In genomic region chr1:59340814-59341588, GRCm38 (mm10) we compare ENCODE assay signal across 8 mouse cellular contexts.
A peak's percentile ranks its signal among the peaks of the same experiment; 100 is the strongest.
DNase-seq lines count a peak whose midpoint lies in the region; ATAC-seq and TF ChIP-seq lines count a peak whose summit lies in the region.

No protein-coding gene starts in this region.

- H3K27ac ChIP-seq in embryonic facial prominence, embryonic 14.5 days (replicated peaks; ENCODE audit: low read depth, low read length) = no peak overlapping the region
- H3K27ac ChIP-seq in intestine, postnatal 0 days (ENCODE audit: low read depth, low read length) = no peak overlapping the region
- no peak overlapping the region for H3K27ac ChIP-seq in stomach, embryonic 15.5 days

- H3K36me3 ChIP-seq in embryonic facial prominence, embryonic 14.5 days (ENCODE audit: control insufficient read depth, insufficient read depth, low read length) = no peaks in the 10 kb centered on the region
- H3K36me3 ChIP-seq in intestine, postnatal 0 days (ENCODE audit: control insufficient read depth, insufficient read depth) = no peaks in the 10 kb centered on the region
- H3K36me3 ChIP-seq in stomach, embryonic 15.5 days = no peaks in the 10 kb centered on the region

- no peak for TF ChIP-seq CTCF in intestine, postnatal 0 days (IDR thresholded peaks at IDR 0.05; ENCODE audit: low read depth)

- ATAC-seq in embryonic facial prominence, embryonic 14.5 days (ENCODE audit: low read depth) = peak; percentile 84
- no peak for ATAC-seq in intestine, postnatal 0 days
- ATAC-seq in stomach, embryonic 15.5 days (ENCODE audit: insufficient read depth, low FRiP score, low read depth) = peak; percentile 65; the same call in 1 of the 2 replicates
- ATAC-seq in activated CD4-positive, CD25-positive, alpha-beta regulatory T cell, adult 4 months = no peak

- H3K4me1 ChIP-seq in embryonic facial prominence, embryonic 14.5 days (ENCODE audit: control insufficient read depth, insufficient read depth, low read length) = peaks cover 12% of the 10 kb centered on the region
- H3K4me1 ChIP-seq in intestine, postnatal 0 days (replicated peaks; ENCODE audit: control insufficient read depth, insufficient read depth, low read length) = no peaks in the 10 kb centered on the region
- peaks cover 8% of the 10 kb centered on the region; the same call in 1 of the 2 replicates for H3K4me1 ChIP-seq in stomach, embryonic 15.5 days

- DNase-seq in cerebellum, adult 11 months = peak; percentile 23
- DNase-seq in cerebellum, adult 8-10 months = no peak
- DNase-seq in MN1 (ENCODE audit: low spot score) = peak; percentile 48
- DNase-seq in embryonic facial prominence, embryonic 14.5 days (ENCODE audit: low spot score) = peak; percentile 85
- no peak for DNase-seq in thymus, postnatal 4 days

- no peaks in the 10 kb centered on the region for H3K27me3 ChIP-seq in embryonic facial prominence, embryonic 14.5 days (replicated peaks; ENCODE audit: control insufficient read depth, insufficient read depth, low read length)
- H3K27me3 ChIP-seq in intestine, postnatal 0 days (replicated peaks; ENCODE audit: control insufficient read depth, insufficient read depth, low read length) = no peaks in the 10 kb centered on the region
- H3K27me3 ChIP-seq in stomach, embryonic 15.5 days (replicated peaks) = no peaks in the 10 kb centered on the region

- 7% methylated on average over 16 of the region's 16 CpGs for WGBS in embryonic facial prominence, embryonic 14.5 days
- 23% methylated on average over 16 of the region's 16 CpGs for WGBS in intestine, postnatal 0 days
- 13% methylated on average over 16 of the region's 16 CpGs for WGBS in stomach, embryonic 15.5 days

- no peak overlapping the region for H3K4me3 ChIP-seq in embryonic facial prominence, embryonic 14.5 days (ENCODE audit: low read depth, low read length)
- no peak overlapping the region for H3K4me3 ChIP-seq in intestine, postnatal 0 days (ENCODE audit: low read depth, low read length)
- no peak overlapping the region for H3K4me3 ChIP-seq in stomach, embryonic 15.5 days (replicated peaks)

- 0 out of 2 replicates have a peak, but pooled peaks cover 8% of the 10 kb centered on the region for H3K9me3 ChIP-seq in embryonic facial prominence, embryonic 14.5 days (ENCODE audit: control insufficient read depth, low read length)
- no peaks in the 10 kb centered on the region for H3K9me3 ChIP-seq in intestine, postnatal 0 days (ENCODE audit: control insufficient read depth)
- H3K9me3 ChIP-seq in stomach, embryonic 15.5 days = no peaks in the 10 kb centered on the region

- H3K9ac ChIP-seq in embryonic facial prominence, embryonic 14.5 days (ENCODE audit: low read depth, low read length) = no peak overlapping the region
- H3K9ac ChIP-seq in intestine, postnatal 0 days (ENCODE audit: low read depth, low read length) = no peak overlapping the region
- H3K9ac ChIP-seq in stomach, embryonic 15.5 days = no peak overlapping the region

- H3K4me2 ChIP-seq in embryonic facial prominence, embryonic 14.5 days (ENCODE audit: low read depth, low read length) = peak overlapping the region; percentile 32
- peak overlapping the region; percentile 21; the same call in 1 of the 2 replicates for H3K4me2 ChIP-seq in intestine, postnatal 0 days (replicated peaks; ENCODE audit: low read depth)
- peak overlapping the region; percentile 25; the same call in 1 of the 2 replicates for H3K4me2 ChIP-seq in stomach, embryonic 15.5 days

Comparison
In these comparisons a context has a peak if more than half of its experiments do, and no peak if none do; other contexts are left out.
1. DNase-seq: peak in cerebellum, adult 11 months (single experiment), MN1 (single experiment) and embryonic facial prominence, embryonic 14.5 days (single experiment); none in cerebellum, adult 8-10 months (single experiment) and thymus, postnatal 4 days (single experiment).
2. ATAC-seq: peak in embryonic facial prominence, embryonic 14.5 days (single experiment) and stomach, embryonic 15.5 days (single experiment); none in intestine, postnatal 0 days (single experiment) and activated CD4-positive, CD25-positive, alpha-beta regulatory T cell, adult 4 months (single experiment).
3. Peak in every context shown above with its lines, with median percentiles within 50 percentile points of each other: H3K4me2 ChIP-seq.